Mouse (Mus musculus): ENCODE measurements around the gene Col26a1. TPM values are rescaled to one million over a fixed set of nuclear protein-coding genes. Genes with fewer than 3 reads are reported as not detected.

The Col26a1 gene
- total RNA-seq, 2 experiments from 2014 or later = not detected

Other genes with a start within 250 kb of the Col26a1 start
- gene Myl10, start 190.1 kb downstream of the Col26a1 start, total RNA-seq (2021) = not detected
- 10 to 100 TPM in 1 of 2 experiments, 1 to 10 TPM in 1; 8.9 to 10.0 TPM for gene Ift22, start 24.9 kb upstream of the Col26a1 start, total RNA-seq (2021)
- 100 to 1,000 TPM; 190 to 205 TPM for gene Fis1, start 70.1 kb upstream of the Col26a1 start, total RNA-seq (2021)
- gene Cldn15, start 83.4 kb upstream of the Col26a1 start, total RNA-seq (2021) = 1 to 10 TPM; 5.1 to 8.4 TPM
- gene Plod3, start 103.8 kb upstream of the Col26a1 start, total RNA-seq (2021) = 10 to 100 TPM; 33.2 to 35.8 TPM
- gene Znhit1, start 104.8 kb upstream of the Col26a1 start, total RNA-seq (2021) = 10 to 100 TPM; 62.6 to 67.4 TPM
- gene Vgf, start 143.2 kb upstream of the Col26a1 start, total RNA-seq (2021) = not detected
- gene Ap1s1, start 162.9 kb upstream of the Col26a1 start, total RNA-seq (2021) = 10 to 100 TPM; 37.5 to 40.2 TPM
- gene Serpine1, start 189.1 kb upstream of the Col26a1 start, total RNA-seq (2021) = 10 to 100 TPM; 18.4 to 33.2 TPM
- 10 to 100 TPM; 19.0 to 21.5 TPM for gene Trim56, start 233.0 kb upstream of the Col26a1 start, total RNA-seq (2021)

Measured in heart, adult 18-20 months (tissue).